Mouse (Mus musculus) induced T-regulatory cell, adult 2 months (primary cell): ENCODE data around the gene Pde7b.
A peak's percentile ranks its signal among the peaks of the same experiment; 100 is the strongest.

Source experiments
- DNase-seq: peaks from one replicate; pipeline ENCODE4 v3.0.0-alpha.2; 2012; ENCODE audit warnings: low read depth

The Pde7b gene

DNA sequence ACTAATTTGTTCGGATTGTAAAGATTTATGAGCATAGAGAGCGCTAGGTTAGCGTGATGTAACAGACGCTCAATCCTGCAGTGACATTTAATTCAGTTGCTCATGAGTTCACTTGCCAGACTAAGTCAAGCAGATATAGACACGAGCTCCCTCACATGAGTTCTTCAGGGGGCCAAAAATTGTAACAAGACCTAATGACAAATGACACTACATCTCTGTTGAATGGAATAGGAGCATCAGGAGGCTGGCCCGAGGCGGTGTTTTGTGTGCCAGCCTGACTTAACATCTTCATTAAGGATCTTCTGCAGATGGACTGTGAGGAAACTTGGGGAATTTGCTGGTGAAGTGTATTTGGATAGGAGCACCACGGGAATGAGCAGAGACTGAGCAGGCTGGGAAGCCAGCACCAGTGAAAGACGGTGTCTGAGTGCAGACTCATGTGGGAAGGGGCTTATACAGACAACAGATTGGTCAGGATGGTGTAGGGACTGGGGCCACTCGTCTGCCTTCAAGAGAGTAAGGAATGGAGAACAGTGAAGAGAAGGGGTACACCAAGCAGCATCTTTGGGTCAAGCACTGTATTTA is 303.5 kb downstream of the Pde7b start:
- DNase-seq: no peak

DNA sequence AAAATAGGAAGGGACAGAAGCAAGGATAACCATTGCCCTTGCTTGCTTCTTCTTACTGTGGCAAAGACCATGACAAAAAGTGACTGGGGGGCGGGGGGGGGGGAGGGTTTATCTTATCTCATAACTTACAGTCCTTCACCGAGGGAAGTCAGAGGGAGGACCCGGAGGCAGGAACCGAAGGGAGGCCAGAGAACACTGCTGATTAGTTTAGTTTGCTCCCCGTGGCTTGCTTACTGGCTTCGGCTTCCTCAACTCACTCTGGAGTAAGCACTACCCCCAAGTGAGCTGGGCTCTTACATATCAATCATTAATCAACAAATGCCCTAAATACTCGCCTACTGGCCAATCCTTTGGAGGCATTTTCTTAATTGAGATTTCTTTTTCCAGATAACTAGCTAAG is 304.6 kb downstream of the Pde7b start:
- no peak for DNase-seq

DNA sequence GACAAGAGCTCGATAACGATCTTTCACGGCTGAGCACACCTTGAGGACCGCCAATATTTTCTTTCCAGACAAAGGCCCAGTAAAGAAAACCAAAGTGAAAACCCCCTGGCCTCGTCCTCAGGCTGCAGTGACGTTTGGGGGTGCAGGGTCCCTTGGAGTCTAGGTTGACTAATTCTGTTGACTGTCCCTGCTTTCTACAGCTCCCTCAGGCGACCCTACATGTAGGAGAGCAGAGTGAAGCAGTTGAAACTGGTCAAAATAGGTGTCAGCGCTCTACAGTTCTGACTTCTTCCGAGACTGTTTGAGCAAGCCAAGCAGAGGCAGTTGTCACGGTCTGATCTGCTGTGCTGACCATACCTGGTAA is 306.0 kb downstream of the Pde7b start:
- no peak for DNase-seq

DNA sequence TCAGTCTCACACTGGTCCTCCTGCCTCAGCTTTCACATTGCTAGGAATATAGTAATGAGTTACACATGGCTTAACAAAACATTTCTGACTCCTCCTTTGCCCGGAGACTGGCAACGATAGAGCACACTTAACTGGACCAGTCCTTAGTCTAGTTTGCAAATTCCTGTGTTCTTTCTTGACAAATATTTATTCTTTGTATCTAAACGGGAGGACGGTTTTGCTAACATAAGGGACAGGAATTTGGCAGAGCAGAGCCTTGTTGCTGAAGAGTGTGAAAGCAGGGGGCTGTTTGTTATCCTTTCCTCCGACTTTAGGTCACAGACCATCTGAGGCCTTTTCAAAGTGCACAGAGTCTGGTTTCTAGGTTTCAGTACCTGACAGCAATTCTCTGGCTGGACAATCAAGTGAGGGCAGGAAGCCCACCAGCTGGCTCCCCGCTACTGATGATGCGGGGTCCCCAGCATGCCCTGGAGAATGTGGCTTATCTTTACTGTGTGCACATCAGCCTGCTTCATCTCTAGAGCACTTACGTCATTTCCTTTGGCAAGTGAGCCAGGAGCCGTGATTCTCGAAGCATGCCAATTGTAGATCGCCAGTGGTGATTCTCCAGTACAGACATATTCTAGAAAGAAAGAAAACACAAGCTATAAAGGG is 306.5 kb downstream of the Pde7b start:
- DNase-seq: no peak

DNA sequence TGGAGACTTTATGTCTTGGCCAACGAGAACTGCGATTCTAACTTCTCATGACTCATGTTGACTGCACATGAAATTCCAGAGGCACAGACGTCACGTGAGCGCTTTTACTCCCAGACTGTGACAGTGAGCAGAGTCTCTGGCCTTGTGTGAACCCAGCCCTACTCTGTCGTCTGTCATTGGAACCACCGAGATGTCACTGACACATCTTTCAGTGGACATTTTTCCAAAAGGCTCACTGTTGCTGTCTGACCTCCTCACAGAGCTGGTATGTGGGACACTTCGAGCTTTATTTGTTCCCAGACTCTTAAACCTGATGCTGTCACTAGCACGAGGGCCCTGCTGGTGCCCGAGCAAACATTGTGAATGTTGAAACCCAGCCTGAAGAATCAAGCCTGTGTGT is 315.7 kb downstream of the Pde7b start:
- no peak for DNase-seq

DNA sequence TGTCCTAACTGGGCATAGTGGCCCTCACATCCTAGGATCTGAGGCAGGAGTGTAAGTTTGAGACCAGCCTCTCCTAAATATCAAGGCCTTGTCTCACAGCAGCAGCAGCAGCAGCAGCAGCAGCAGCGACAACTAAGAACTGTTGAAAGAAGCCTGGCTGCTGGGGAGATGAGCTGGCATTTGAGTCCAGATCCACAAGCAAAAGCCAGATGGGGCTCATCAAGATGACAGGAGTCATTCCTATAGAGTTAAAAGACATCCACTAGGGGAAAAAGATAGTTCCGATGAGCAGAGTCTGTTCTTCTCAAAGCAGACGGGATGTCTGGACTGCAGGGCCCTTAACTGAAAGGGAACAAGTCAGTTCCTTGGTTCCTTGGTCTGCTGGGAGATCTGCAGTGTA is 316.5 kb downstream of the Pde7b start:
- DNase-seq: no peak

DNA sequence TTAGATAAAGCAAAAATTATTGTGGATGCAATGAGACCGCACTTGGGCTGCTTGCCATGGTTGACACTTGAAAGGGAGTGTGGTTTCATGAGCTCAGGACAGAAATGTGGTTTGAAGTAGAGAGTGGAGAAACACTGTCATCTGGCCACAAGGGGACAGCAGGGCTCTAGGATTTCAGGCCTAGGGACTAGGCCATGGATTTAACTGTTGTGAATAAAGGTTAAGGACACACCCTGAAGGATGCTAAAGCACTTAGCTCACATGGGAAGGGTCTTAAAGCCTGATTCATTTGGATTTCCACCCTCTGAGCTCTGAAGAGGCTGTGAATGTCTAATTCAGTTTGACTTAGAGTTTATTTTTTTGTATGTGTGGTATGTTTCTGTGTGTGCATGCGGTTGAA is 319.4 kb downstream of the Pde7b start:
- peak; percentile 31 for DNase-seq

DNA sequence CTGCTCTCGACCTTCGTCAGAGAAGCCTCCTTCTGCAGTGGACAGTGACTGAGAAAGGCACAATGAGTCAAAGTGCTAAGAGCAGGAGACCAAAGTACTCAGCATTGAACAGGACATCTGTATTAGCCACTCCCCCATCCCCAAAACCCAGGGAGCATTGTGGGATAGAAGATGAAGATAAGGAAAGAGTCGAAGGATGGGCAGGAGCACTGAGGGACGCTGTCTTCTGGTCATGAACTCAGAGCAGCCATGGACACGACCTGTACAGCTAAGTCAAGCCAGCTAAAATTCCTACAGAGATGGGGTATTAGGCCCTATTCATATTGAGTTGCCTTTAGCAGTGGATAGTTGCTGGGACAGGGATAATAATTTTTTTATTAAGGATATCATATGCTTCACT is 321.9 kb downstream of the Pde7b start:
- DNase-seq: no peak

DNA sequence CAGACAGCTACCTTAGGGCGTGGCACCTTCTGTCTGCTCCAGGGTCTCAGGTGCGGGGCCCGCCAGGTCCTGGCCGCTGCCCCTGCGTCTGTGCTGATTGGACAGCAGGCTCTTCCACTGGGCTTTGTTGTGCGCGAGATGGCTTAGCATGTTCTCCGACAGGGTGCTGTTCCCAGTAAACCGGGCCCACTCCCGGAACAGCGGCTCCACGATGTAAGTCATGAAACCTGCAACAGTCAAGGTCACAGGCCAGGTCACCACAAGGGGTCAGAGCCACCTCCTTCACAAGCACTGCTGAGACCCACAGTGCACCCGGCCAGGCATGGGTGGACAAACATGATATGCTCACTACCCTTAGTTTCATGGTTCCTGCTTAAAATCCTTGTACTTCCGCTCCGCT is 324.5 kb downstream of the Pde7b start:
- DNase-seq: no peak

DNA sequence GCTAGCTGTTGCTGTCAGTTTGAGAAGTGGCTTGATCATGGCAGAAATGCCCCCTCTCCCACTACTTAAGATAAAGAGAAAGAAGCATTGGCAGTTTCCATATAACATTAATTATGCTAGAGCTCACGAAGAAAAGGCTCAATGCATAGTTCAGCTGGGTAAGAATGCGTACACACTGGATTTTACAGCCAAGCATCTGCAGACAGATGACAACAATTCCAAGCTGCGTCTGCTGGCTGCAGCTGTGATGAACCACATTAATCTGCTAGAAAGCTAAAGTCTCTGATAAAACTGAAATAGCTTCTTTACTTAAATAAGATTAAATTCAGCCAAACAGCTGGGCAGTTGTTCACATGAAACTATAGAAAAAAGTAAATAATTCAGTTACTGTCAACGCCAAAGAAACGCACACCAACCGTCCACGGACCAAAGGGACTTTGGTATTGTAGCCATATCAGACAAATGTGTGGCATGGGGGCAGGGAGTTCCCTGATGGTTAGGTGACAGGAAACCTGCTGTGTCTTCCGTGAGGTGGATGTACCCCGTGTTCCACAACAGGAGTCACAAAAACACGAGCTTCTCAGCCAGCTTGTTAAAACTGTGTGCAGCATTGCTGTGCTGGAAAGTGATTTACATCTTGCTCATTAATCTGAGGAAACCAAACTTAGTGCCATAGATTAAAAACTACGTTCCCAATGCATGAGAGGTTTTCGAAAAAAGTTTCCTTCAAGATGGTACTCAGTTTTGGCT is 326.1 kb downstream of the Pde7b start:
- no peak for DNase-seq

DNA sequence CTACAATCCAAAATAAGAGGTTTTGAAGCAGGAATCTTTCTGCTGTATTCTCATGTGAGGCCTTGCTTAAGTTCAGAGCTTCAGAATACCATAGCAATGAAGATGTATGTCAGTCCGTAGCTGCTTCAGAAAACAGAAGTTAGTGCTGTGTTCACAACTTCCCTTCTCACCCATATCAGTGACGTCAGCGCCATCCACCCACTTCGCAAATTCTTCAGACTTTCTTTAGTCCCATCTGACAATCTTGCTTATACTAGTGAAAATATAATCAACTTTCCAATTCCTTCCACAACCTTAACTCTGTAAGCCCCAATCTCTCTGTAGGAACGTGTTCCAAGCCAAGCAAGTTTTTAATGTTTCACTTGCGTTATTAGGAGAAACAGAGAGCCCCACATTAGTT is 326.7 kb downstream of the Pde7b start:
- DNase-seq: peak; percentile 41

DNA sequence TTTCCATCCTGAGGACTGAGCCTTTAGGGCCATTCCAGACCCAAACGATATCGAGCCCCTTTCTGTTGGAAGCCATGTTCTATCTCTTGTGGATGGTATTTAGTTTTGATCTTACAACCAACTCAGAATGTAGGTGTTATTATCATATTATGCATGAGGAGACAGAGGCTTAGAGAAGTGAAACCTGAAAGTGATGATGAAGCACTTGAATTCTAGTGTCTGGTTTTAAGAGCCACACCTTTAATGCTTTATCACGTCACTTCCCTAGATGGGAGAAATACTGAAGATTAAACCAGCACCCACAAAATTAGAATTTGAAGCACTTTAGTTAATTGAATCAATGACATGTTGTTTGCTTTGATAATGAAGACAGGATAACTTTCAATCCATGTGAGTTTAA is 329.1 kb downstream of the Pde7b start:
- no peak for DNase-seq

DNA sequence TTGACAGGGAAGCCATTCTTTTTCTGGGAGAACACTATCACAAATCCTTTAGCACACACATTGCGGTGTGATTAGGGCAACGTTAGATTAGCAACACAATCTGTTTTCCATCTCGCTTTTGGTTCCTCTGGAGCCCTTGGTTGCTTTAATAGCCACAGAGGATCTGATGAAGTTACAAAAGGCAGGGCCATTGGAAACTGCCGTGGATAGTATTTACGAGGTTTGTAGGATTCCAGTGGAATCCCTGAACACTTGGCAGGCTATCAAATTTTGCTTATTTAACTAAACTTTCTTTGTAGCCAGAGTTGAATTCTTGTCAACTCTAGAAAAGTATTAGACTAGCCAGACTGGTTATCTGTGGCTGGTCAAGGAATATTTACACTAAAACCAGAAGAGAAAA is 330.1 kb downstream of the Pde7b start:
- no peak for DNase-seq

DNA sequence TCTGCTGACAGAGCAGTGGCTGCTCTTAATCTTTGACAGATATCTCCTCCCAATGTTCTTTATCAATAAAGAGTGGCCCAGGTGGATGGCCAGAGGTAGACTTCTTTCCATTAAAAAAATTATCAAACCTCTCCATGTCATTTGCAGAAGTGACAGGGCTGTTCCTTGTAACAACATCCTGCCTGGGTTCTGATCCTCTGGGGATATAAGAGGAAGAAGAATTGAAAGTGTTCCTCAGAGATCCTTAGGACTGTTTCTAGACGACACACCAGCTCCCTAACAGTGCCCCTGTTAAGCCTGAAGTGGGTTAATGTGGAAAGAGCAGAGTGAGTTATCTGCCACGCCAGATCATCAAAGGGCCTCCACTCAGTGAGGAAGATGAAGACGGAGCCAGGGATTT is 334.3 kb downstream of the Pde7b start:
- no peak for DNase-seq

DNA sequence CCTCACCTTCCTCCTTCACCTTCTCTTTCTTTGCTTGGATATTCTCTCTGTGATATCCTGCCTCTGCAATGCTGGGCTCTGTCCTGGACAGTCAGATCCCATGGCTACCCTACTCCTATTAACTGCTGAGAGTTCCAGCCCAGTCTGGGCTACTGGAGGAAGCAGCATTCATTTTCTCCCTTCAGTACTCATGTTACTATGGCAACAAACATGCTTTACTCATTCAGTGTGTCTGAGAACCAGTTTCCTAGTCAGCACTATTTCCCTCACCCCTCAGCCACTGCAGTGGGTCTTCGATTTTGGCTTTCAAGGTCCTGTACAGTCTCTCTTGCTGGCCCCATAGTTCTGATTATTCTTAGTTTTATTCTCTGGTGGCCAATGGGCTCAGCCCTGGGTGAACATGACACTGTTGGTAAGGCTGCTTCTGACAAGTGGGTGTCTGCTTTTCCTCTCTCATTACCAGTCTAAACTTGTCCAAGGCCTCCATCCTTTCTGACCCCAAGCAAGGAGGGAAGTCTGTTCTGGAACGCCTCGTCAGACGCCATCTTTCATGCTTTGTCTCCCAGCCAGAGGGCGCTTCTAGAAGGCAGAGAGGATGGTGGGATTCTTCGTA is 342.0 kb downstream of the Pde7b start:
- no peak for DNase-seq

DNA sequence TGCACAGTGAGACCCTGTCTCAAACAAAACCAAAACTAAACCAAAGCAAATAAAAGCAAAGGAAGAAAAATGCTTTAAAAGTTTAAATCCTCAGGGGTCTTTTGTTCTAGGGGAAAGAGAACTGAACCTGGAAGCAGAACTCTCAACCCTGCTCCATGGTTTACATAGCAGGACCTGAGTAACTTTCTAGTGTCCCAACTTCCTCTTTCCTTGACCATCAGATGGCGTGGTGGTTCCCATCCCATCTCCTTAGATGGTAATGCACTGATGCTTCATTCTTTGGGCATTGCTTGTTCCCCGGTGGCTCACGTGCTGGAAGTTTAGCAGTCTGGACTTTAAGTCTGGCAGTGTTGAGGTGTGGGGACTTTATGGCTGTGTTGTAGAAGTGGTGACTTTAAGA is 343.5 kb downstream of the Pde7b start:
- DNase-seq: no peak

DNA sequence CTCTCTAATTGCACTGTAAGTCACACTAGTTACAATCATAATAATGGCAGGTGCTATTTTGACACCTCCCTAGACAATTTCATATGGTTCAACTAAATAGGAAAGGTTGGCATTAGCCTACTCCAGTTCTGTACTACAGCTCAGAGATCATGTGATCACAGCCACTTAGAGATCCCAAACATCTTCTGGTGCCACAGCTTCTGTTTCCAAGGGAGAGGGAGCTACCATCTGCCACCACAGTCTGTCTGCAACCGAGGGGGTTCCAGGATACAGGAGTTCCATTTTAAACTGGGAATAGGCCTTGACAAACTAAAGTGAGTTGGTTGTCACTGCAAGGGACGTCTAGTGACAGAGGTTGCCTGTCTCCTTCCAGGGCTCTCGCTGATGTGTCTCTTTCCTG is 344.1 kb downstream of the Pde7b start:
- no peak for DNase-seq

DNA sequence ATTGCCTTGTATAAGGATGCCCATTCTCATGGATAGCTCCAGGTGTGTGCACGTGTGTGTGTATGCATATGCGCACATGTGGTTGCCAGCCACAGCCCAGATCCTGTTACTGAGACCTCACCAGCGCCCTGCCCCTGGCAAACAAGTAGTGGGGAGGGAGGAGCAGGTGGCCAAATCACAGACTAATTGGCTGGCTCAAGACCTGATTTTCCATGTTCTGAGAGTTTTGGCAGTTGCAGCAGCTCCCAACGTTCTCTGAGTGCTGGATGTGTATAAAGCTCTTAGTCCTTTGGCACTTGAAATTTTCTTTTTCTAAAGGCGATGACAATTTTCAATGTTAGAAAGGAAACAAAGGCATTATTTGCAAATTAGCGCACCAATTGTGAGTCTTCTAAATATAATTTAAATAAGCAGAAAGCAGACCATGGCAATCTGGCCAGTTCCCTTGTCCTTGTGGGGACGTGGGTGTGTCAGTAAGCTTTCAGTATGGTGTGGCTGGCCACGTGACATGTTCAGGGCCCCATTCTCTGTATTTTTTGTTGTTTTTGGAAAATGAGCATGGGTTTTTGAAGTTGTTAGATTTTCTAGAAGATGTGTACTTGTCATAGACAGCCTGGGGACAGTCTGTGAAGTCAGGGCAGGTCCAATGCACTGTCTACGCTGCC is 345.7 kb downstream of the Pde7b start:
- DNase-seq: no peak

DNA sequence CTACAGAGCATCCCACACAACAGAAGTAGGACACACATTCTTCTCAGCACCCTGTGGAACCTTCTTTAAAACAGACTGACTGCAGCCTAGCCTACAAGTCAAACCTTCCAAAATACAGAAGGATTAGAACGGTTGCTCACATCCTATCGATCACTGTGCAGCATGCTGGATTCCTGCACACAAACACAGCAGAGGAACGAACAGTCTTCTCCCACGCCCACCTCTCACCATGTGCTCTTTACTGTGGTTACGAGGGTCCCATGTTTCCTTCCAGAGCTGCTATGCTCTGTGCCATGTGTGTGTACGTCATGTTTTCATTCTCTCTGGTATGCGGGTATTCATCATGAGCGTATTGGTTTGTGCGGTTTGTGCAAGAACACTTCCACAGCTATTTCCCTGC is 347.3 kb downstream of the Pde7b start:
- DNase-seq: no peak

DNA sequence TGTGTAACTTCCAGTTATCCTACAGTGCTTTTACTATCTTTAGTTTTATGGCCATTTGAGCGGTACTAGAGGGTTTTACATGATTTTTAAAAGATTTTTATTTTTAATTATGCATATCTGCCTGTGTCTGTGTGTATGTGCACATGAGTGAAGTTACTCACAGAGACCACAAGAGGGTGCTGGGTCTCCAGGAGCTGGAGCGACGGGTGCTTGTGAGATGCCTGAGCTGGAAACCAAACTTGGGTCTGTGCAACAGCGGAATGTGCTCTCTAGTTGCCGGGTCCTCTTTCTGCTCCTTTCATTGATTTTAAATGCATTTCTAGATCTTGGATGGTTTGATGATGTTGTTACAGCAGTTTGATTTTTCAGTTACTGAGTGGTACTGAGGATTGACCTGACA is 352.8 kb downstream of the Pde7b start:
- no peak for DNase-seq

DNA sequence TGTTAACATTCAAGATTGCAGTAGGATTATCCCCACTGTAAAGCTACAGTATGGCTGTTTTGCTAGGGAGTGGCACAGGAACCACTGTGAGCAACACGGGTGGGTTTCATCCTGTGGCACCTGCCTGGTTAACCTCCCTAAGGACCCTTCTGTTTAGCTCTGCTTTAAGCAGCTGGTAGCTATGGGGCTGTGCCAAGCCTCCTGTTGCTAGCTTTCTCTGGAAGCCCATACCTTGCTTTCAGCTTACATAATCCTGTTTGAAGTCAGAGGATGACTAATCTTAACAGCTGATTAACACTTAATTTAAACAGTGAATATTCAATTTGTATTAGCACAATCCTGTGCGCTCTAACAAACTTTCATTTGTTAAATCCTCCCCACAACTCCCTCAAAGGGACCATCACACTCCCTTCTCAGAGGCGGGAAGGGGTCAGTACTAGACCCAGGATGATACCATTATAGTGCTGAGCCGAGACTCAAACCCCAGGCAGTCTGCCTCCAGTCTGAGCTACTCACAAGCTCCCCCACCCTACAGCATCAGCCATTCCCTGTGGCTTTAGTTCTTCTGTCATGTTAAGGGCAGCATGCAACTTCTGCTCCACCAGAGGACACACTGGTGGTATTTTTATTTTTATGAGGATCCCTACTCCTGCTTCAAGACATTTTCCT is 362.3 kb downstream of the Pde7b start:
- DNase-seq: no peak
